Mouse (Mus musculus) embryonic stem cell, embryonic (primary cell): ENCODE results near the gene Pias1.

Source experiments
- CTCF ChIA-PET, 4 experiments: fragments of 300-600 bp in 2 of 4; fragments of 350-600 bp in 2 of 4; sonication (Branson Sonifier 250); formaldehyde crosslinking; loops; one replicate each; lab custom pipeline; 2022; ENCODE audit warnings: inconsistent platforms in 2 of 4; lab: Charles Lee
- POLR2A ChIA-PET, 4 experiments: fragments of 300-600 bp in 2 of 4; fragments of 350-600 bp in 2 of 4; sonication (Branson Sonifier 250); formaldehyde crosslinking; loops; one replicate each; lab custom pipeline; 2022; ENCODE audit warnings: antibody characterized with exemption in 4 of 4, inconsistent platforms in 1 of 4; lab: Charles Lee

The Pias1 gene

GRCm38 (mm10) chr9:62972073-62972745 lies 15.5 kb downstream of the Pias1 start:
- ChIA-PET POLR2A (interaction anchor here (0.6 to 2.6 kb wide), 19 partner anchors 9 to 250 kb away, joined by 3 to 20 read pairs (median 3); partner anchors contain the start of gene Cln6 (in 1 of the 4)), CTCF (interaction anchor here in 3 of 4 experiments (0.6 to 2.8 kb wide), 10 partner anchors 9 to 152 kb away, joined by 3 to 14 read pairs (median 6); no protein-coding TSS in a partner anchor)

GRCm38 (mm10) chr9:62970345-62970744 lies 17.4 kb downstream of the Pias1 start:
- POLR2A ChIA-PET: interaction anchor here in 2 of 4 experiments (0.7 to 1.8 kb wide), 3 partner anchors 10 to 162 kb away, joined by 3 to 7 read pairs (median 5); no protein-coding TSS in a partner anchor
- CTCF ChIA-PET: no interaction called here

GRCm38 (mm10) chr9:62966018-62966417 lies 21.7 kb downstream of the Pias1 start:
- ChIA-PET CTCF (no interaction called here), POLR2A (interaction anchor here in 3 of 4 experiments (1.0 to 1.7 kb wide), 4 partner anchors 9 to 190 kb away, joined by 3 to 5 read pairs (median 4); no protein-coding TSS in a partner anchor)

GRCm38 (mm10) chr9:62952713-62953112 lies 35.0 kb downstream of the Pias1 start:
- CTCF ChIA-PET: no interaction called here

GRCm38 (mm10) chr9:62945346-62945745 lies 42.4 kb downstream of the Pias1 start:
- ChIA-PET POLR2A (interaction anchor here in 1 of 4 experiments (0.5 kb wide), 2 partner anchors 163 to 776 kb away, joined by 3 read pairs; no protein-coding TSS in a partner anchor), CTCF (interaction anchor here in 1 of 4 experiments (0.6 kb wide), 1 partner anchor 779 kb away, joined by 3 read pairs; no protein-coding TSS in a partner anchor)

More at GRCm38 (mm10) chr9:62952713-62953112, 35.0 kb downstream of the Pias1 start:
- POLR2A ChIA-PET: interaction anchor here in 2 of 4 experiments (0.6 to 1.6 kb wide), 2 partner anchors 19 to 81 kb away, joined by 5 to 6 read pairs; no protein-coding TSS in a partner anchor

- CTCF ChIA-PET: no interaction called here
- POLR2A ChIA-PET: interaction anchor here in 1 of 4 experiments (2.1 kb wide), 1 partner anchor 8 kb away, joined by 8 read pairs; no protein-coding TSS in a partner anchor
Observed at GRCm38 (mm10) chr9:62944063-62944462, 43.7 kb downstream of the Pias1 start.

- ChIA-PET POLR2A (interaction anchor here in 2 of 4 experiments (0.6 to 1.5 kb wide), 7 partner anchors 11 to 1327 kb away, joined by 3 to 8 read pairs (median 3); partner anchors contain the start of gene Cln6 (in 1 of the 2)), CTCF (interaction anchor here in 3 of 4 experiments (0.6 to 0.7 kb wide), 4 partner anchors 94 to 515 kb away, joined by 3 to 5 read pairs (median 3); no protein-coding TSS in a partner anchor)
Observed at GRCm38 (mm10) chr9:62940966-62941365, 46.8 kb downstream of the Pias1 start.

GRCm38 (mm10) chr9:62935854-62936253 lies 51.9 kb downstream of the Pias1 start:
- ChIA-PET CTCF (interaction anchor here in 3 of 4 experiments (0.6 to 1.5 kb wide), 4 partner anchors 9 to 190 kb away, joined by 3 to 5 read pairs (median 4); no protein-coding TSS in a partner anchor), POLR2A (interaction anchor here in 2 of 4 experiments (1.2 to 1.6 kb wide), 4 partner anchors 15 to 65 kb away, joined by 3 to 4 read pairs (median 4); no protein-coding TSS in a partner anchor)

GRCm38 (mm10) chr9:62934700-62935400 lies 52.9 kb downstream of the Pias1 start:
- CTCF ChIA-PET: interaction anchor here in 1 of 4 experiments (0.8 kb wide), 1 partner anchor 158 kb away, joined by 3 read pairs; no protein-coding TSS in a partner anchor
- POLR2A ChIA-PET: interaction anchor here in 1 of 4 experiments (1.3 to 1.4 kb wide), 2 partner anchors 23 to 64 kb away, joined by 4 read pairs; no protein-coding TSS in a partner anchor

GRCm38 (mm10) chr9:62932575-62933339 lies 55.0 kb downstream of the Pias1 start:
- ChIA-PET CTCF (no interaction called here), POLR2A (interaction anchor here in 2 of 4 experiments (1.1 to 1.3 kb wide), 2 partner anchors 48 kb away, joined by 3 to 4 read pairs; no protein-coding TSS in a partner anchor)

- CTCF ChIA-PET: interaction anchor here in 1 of 4 experiments (1.0 to 1.3 kb wide), 2 partner anchors 56 to 78 kb away, joined by 3 to 4 read pairs; no protein-coding TSS in a partner anchor
- POLR2A ChIA-PET: interaction anchor here in 1 of 4 experiments (0.7 kb wide), 1 partner anchor 12 kb away, joined by 3 read pairs; no protein-coding TSS in a partner anchor
Observed at GRCm38 (mm10) chr9:62924886-62925610, 62.7 kb downstream of the Pias1 start.

- CTCF ChIA-PET: no interaction called here
- POLR2A ChIA-PET: interaction anchor here in 1 of 4 experiments (1.6 kb wide), 1 partner anchor 16 kb away, joined by 4 read pairs; no protein-coding TSS in a partner anchor
Observed at GRCm38 (mm10) chr9:62920877-62921276, 66.8 kb downstream of the Pias1 start.

GRCm38 (mm10) chr9:62917059-62917458 lies 70.7 kb downstream of the Pias1 start:
- CTCF ChIA-PET: interaction anchor here in 3 of 4 experiments (0.6 to 1.0 kb wide), 4 partner anchors 9 to 1328 kb away, joined by 3 to 4 read pairs (median 4); no protein-coding TSS in a partner anchor
- POLR2A ChIA-PET: interaction anchor here in 3 of 4 experiments (0.5 to 1.3 kb wide), 5 partner anchors 10 to 75 kb away, joined by 3 to 4 read pairs (median 3); no protein-coding TSS in a partner anchor

GRCm38 (mm10) chr9:62913390-62914069 lies 74.2 kb downstream of the Pias1 start:
- POLR2A ChIA-PET: interaction anchor here in 1 of 4 experiments (0.6 to 1.5 kb wide), 6 partner anchors 9 to 146 kb away, joined by 3 to 4 read pairs (median 3); no protein-coding TSS in a partner anchor
- CTCF ChIA-PET: interaction anchor here in 3 of 4 experiments (0.6 to 1.8 kb wide), 3 partner anchors 66 to 204 kb away, joined by 4 to 5 read pairs (median 4); no protein-coding TSS in a partner anchor

- ChIA-PET POLR2A (interaction anchor here in 1 of 4 experiments (1.2 to 1.5 kb wide), 2 partner anchors 9 to 18 kb away, joined by 4 read pairs; no protein-coding TSS in a partner anchor), CTCF (interaction anchor here in 2 of 4 experiments (0.6 to 2.0 kb wide), 4 partner anchors 11 to 128 kb away, joined by 3 to 7 read pairs (median 4); no protein-coding TSS in a partner anchor)
Observed at GRCm38 (mm10) chr9:62905039-62905438, 82.7 kb downstream of the Pias1 start.
